Mouse (Mus musculus) left cerebral cortex, adult 9 months (tissue): ENCODE data around the gene Fez1.

Experiments
- DNase-seq, 2 experiments: peaks; one replicate each; pipeline ENCODE4 v3.0.0; 2022; ENCODE audit warnings: low spot score in 2 of 2

Gene Fez1

DNA sequence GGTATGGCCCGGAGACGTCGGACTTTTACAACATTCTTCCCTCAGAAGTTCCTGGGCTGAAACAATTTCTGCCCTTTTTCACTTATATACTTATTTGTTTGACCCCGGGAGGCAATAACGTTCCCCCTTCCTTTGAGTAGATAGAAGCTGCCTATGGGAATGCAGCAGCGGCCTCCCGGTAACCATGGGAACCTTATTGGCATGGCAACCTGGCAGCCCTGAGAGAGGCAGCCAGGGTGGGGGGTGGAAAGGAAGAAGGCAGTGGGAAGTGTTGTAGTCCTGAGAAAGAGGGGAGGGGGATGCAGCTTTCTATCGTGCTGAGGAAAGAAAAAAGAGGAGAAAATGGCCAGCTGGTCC is at the start of gene Fez1:
Gene Fez1, plus strand, starts transcription at position 221 of the 357 bp plus-strand sequence.
- peak; percentile 79 to 91 for DNase-seq

DNA sequence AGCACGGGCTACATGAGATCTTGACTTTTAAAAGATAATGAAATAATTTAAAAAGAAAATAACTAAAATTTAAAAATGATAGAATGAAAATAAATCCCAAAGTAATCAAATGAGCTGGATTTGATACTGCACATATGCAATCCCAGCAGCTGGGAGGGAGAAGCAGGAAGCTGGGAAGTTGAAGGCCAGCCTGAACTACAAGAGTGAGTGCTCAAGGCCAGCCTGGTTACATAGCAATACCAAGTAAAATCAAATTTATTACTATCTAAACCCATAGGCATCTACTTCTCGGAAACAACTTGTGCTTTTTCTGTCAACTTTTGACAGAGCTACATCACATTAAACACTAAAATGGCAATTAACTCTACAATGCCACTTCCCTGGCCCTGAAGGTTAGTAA is 37.7 kb upstream of the Fez1 start:
- no peak for DNase-seq

DNA sequence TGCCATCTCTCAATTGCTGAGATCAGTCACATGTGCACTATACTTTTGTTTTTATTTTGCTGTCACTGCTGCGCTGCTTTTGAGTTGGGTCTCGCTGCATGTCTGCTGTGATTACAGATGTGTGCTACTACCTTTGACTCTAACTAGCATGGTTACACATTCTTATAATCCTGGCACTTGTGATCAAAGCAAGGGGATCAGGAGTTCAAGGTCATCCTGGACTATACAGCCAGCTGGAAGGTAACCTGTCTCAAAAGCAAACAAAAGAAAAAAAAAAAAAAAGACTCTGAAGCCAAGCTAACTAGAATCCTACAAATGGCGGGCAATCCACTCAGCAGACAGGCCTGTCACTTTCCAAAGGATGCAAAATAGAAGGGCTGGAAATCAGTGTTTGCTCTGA is 29.5 kb upstream of the Fez1 start:
- no peak for DNase-seq

DNA sequence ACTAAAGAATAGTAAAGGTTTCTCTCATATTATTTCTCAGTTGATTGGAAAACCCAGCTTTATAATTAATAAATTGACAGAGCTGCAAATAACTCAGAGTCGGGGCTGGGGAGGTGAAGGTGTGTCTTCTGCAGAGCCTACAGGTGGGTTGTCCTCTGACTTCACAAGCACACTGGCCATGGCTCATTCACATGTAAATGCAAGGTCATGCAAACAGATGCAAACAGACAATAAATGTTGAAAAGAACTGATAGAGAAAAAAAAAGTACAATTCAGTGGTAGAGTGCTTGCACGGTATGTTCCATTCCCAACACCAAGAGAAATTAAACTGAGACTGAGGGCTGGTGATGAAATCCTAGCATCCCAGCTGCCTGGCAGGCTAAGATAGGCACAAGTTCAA is 27.2 kb upstream of the Fez1 start:
- DNase-seq, result no peak

DNA sequence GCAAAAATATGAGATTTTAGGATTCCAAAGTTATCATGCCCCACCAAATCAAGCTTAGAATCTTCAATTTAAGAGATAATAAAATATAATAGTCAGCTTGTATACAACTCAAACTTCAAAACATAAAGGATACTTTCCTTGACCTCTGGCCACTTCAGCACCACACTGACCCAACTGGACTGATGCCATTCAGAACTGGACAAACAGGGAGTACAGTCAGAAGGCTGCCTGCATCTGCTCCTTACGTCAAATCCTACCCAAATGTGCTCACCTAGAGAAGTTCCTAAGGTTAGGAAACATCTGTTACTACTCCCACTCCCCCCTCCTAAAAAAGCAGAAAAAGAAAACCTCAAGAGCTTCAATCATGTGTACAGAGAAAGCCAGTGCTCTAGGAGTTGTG is 26.1 kb upstream of the Fez1 start:
- no peak for DNase-seq

DNA sequence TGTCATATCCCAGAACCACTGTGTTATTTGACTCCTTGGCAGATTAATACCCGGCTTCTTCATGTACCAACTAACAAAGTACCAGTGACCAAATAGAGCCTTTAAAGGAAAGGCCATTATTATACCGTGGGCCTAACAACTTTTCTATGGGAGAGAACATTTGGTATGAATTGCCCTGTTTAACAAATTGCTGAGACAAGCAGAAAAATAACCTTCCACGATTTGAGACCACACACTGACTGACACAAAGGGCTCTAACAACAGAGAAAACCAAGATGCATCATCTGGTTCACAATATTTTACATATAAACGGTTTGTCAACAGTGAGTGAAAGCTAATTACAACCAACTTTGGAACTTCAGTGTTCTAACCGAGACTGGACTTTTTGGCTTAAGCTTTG is 25.4 kb upstream of the Fez1 start:
- no peak for DNase-seq

DNA sequence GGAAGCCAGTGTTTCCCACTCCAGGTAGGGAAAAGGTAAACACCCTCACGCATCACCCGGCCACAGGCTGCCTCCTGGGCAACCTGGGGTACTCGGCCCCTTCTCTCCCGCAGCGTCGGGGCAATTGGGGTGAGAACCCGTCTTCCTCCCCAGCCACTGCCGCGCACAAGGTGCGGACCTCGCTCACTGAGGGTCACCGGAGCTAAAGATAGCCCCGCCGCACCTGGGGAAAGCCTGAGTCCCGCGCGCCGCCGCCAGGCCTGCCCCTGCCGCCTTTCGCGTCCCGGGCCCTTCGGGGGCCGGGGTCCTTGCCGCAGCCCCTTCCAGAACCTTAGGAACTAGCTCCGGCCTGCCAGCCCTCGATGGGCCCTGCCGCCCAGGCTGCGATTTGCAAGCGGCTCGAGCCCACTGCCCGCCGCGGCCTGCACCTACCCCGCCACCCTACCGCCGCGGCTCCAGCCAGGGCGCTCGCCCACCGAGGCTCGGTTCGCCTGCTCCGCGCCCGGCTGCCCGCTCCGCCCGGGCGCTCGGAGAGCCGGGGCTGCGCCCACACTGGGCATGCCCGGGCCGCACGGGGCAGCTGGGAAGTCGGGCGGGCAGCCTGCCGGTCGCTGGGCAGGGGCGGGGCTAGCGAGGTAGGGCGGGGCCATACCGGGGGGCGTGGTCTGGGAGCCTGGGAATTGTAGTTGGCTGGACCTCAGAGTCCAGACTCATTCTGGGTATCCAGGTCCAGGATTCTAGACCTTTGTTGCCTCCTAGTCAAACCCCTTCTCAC is 24.7 kb upstream of the Fez1 start, which contains the start of gene Ei24:
Gene Ei24, minus strand, starts transcription at position 613 of the 775 bp plus-strand sequence.
- peak; percentile 61 to 92 for DNase-seq

DNA sequence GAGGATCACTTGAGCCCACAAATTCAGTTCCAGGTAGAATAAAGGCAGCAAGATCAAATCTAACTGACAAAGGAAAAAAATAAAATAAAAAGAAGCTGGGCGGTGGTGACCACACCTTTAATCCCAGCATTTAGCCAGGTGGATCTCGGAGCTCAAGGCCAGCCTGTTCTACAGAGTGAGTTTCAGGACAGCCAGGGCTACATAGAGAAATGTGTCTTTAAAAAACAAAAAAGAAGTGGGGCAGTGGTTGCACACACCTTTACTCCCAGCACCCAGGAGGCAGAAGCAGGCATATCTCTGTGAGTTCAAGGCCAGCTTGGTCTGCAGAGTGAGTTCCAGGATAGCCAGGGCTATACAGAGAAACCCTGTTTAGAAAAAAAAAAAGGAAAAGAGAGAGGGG is 19.7 kb upstream of the Fez1 start:
- no peak for DNase-seq

DNA sequence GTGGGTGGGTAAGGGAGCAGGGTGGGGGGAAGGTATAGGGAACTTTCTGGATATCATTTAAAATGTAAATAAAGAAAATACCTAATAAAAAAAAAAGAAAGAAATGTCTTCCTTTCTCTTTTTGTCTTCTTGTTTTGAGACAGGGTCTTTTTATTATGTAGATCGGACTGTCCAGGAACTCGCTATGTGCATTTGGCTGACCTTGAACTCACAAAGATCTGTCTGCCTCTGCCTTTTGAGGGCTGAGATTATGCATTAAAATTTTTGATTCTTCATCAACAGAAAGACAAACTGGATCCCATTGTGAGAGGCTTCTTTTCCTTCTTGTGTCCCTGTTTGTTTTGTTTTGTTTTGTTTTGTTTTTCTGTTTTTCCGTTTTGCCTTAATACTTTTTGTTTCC is 18.7 kb upstream of the Fez1 start:
- DNase-seq, result no peak

DNA sequence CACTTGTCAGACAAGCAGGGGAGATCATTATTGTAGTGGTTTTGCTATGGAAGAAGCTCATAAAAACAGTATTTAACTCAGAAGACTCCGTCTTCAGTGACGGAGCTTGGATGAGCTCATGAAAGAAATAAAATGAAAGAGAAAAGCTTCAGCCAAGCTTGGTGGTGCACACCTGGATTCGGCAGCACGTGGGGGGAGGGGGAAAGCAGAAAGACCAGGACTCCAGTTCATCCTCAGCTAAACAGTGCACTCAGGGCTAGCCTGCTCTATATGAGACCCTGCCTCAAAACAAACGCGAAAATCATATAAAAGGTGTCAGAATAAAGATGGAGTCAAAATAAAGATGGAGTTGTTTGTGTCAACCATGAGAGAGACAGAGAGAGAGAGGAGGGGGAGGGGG is 18.3 kb upstream of the Fez1 start:
- no peak for DNase-seq

DNA sequence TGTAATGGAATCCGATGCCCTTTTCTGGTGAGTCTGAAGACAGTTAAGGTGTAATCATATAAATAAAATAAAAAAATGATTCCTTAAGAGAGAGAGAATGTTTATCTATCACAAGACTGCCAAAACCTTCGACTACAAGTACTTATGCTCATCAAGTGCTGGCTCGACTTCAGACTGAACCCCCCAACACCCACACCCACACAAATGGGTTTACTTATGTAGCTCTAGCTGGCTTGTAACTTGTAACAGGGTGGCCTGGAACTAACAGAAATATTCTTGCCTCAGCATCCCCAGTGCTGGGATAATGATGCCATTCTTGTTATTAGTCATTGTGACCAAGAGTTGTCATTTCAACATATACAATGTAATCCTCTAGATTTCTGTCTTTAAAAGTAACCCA is 17.7 kb upstream of the Fez1 start:
- DNase-seq, result no peak

DNA sequence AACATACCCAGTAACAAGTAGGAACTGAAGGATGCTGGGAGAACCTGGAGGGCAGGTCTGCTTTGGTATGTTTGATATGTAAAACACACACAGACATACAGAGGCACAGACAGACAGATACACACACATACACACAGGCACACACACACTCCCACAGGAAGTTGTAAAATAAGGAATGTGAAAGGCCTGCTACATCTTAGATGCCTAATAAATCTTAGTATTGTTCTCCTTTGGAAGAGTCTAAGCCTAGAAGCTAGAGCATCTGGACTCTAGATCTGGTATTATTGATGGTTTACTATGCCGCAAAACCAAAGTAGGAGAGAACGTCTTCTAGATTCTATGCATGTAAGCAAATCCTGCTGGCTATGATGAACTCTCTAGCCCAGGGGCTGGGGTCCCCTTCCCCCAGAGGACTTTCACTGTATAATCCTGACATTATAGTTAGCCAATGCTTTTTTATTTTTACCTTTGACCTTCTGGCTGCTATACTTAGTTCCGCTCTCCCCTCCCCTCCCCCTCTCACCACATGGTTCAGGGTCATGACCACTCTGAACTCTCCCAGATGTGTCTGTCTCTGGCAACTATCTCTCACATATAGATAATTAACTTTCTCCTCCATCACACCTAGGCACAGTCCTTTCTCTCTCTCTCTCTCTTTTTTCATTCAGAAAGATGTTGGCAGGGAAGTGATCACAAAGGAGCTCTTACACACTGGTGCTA is 16.2 kb upstream of the Fez1 start:
- no peak for DNase-seq

DNA sequence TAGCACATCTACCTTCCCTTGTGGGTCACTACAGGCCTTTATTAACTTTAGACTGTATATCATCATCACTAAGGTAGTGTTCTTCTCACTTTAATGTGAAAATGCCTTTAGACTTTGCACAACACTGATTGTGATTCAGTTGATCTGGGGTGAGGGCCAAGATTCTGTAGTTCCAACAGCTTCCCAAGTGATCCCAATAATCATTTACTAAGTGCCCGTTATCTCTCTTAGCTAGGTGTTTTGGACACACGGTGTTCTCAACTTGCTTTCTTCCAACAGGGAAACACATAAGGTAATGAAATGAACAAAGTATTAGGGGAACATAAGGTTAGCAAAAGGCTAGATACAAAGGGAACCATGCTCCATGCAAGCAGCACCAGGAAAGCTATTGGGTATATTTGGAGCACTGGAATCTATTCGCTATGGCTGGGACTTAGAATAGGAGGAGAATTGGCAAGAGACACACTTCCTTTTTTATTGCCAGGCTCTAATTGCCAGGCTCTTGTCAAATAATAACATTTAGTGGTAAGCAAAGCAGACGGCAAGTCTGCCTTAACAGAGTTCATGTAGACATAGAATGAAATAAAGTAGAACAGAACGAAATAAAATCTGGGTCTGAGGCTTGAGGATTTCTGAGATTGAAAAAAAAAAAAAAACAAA is 13.4 kb upstream of the Fez1 start:
- DNase-seq, result no peak

DNA sequence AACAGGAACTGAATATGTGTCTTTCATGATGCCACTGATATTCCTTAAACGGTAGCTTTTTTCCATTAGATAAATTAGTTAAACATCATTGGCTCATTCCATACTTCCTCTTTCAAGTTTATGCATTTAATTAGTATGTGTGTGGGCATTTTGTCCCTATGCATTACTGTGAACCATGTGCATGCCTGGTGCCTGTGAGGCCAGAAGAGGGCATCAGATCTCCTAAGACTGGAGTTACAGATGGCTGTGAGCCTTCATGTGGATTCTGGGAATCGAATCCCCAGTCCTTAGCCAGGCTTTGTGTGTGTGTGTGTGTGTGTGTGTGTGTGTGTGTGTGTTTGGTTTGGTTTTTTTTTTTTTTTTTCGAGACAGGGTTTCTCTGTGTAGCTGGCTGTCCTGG is 7.2 kb upstream of the Fez1 start:
- DNase-seq, result no peak

DNA sequence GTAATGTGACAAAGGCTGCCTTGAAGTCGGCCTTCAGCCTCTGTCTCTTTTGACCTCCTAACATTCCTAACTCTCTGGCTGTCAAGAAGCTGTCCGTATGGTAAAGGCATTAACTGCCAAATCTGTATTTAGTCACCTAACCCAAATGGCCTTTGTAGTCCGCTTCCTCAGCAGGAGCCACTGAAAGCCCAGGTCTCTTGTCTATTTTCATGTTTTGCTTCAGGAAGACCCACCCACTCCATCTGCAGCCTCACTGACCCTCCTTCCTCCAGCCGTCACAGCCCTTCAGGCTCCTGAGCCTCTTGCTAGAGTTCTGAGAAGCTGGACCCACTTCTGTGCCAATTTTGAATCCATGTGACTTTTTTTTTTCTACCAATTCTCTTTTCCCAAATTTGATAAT is 2.8 kb upstream of the Fez1 start:
- no peak for DNase-seq

DNA sequence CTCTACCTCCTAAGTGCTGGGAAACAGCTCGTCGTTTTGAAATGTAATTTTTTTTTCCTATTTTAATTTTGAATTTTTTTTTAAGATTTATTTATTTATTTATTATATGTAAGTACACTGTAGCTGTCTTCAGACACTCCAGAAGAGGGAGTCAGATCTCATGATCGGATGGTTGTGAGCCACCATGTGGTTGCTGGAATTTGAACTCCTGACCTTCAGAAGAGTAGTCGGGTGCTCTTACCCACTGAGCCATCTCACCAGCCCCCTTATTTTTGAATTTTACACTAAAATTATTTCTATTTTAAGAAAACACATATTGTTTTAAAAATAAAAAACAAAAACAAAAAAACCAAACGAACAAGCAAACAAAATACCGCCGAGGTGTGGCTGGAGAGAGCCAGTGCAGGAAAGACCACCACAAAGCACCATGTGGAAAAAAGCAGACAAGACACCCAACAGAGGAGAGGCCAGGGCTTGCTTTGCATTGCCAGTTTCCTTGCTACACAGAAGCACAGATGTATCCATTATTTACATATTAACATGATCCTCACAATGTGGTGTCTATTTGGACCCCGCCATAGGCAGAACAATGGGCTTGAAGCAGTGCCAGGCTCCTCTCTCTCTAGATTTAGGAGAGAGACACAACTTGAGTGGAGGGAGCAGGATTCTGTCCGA is 558 bp upstream of the Fez1 start:
- no peak for DNase-seq

DNA sequence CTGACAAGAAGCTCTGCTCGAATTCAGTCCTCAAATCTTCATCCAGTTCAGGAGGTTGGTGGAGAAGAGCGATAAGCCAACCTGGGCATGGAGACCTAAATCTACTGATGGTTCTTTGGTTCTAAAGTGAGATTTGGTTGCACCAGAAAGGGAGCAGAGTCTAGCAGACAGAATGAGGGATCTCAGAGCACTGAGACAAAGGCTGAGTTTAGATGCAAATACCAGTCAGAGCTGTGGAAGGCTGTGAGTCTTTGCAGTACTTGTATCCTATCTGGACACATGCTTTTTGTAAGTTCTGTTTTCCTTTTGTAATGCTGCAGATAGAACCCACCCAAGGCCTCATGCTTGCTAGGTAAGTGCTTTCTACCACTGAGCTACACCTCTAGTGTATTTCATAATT is 360 bp downstream of the Fez1 start:
- no peak for DNase-seq

DNA sequence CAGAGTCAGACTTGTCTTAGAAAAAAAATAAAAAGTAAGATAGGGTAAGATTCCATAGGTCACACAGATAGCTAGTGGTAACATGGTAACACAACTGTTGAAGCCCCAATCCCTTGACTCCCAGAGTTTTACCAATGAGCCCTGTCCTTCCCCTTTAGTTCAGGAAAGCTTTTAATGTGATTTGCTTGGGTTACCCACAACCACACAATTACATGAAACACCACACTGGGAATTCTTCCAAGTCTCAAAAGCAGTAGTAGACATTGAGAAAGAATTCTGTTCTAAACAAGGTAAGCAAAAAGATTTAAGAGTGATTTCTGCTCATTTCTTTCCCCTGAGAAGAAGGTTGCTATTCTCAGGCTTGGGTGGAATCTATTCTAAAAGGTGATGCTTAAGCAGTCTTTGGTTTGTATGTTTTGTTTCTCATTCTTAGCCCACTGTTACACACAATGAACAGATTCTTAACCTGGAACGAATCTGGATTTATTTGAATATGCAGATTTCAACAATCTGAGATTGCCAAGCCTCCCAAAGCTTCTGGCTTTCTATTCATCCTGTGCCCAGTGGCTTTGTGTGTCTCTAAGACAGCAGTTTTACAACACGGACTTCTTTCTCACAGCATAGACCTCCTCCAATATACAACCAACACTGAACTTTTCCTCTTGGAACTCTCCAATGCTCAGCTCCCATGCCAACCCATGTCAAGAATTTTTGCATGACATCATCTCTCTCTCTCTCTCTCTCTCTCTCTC is 5.1 kb downstream of the Fez1 start:
- no peak for DNase-seq

DNA sequence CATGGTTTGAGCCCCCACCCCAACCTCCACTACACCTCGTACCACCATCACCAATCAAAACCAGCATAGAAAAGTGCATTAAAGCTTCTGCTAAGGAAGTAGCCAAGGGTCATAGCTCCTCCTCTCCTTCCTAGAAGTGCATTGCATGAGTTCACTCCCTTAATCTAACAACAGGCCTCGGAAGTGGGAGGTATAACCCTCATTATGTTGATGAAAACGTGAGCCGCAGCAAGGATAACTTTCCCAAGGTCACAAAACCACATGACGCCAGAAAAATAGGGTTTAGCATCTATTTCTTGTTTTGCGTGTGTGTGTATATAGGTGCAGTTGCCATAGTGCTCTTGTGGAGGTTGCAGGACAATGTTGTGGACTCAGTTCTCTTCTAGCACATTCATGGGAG is 9.7 kb downstream of the Fez1 start:
- no peak for DNase-seq

DNA sequence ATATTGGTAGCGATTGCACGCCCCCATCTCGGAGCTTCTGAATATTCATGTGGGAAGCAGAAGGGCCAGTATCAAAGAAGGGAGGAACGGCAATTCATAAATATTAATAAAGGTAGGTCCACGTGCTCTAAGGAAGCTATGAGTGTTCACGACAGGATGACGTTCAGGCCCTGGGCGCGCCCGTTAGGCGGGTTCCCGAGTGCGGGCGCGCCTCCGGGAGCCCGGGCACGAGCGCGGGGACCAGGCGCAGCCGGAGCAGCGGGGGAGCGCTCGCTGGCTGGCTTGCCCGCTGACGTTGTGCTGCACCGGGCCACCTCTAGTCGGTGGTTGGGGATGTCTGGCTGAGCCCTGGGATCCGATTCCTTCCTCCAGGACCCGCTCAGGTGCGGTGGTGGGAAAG is 10.9 kb downstream of the Fez1 start:
- peak; percentile 85 to 93 for DNase-seq

DNA sequence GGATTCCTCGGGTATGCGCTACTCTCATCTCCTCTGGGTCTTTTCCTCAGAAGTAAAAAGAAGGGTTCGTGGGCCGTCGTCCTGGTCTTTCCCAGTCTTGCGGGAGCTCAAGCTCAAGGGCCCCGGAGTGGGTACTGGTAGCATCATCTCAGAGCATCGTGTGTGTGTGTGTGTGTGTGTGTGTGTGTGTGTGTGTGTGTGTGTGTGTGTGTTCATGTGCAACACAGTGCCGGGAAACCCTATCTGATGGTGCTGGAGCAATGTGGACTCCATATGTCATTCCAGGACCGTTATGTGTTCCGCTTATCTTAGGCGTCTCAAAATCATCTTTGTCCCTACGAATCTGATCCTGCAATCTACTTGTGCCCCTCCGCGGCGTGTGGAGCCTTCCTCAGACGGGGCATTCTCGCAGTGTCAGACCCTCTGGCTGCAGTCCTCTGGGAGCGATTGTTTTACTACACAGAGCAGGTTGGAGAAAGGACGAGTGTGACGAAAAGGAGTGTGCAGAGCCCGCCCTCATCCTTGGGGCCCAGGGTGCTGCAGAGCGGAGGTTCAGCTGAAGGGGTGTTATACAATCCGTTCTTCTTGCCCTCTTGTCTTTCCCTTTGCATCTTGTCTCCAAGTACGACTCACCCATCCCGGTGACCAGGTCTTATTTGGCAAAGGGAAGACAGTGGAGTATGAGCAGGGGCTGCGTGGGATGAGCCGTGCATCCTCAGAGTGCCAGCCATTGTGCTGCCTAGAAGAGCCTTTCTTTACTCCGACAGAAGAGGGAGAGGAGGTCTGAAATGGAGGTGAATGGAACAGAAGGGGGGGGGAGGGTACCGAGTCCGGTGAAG is 11.6 kb downstream of the Fez1 start:
- DNase-seq, result peak in 1 of 2 experiments; percentile 60
